Mouse (Mus musculus): ENCODE measurements around the gene Nek8. TPM values are rescaled to one million over a fixed set of nuclear protein-coding genes. Genes with fewer than 3 reads are reported as not detected.

The Nek8 gene
- 3.9 and 4.2 TPM in 2 replicates for polyA plus RNA-seq (2014; fragmentation: Nextera tagmentation; extraction: Ambion mirVana)

DNA sequence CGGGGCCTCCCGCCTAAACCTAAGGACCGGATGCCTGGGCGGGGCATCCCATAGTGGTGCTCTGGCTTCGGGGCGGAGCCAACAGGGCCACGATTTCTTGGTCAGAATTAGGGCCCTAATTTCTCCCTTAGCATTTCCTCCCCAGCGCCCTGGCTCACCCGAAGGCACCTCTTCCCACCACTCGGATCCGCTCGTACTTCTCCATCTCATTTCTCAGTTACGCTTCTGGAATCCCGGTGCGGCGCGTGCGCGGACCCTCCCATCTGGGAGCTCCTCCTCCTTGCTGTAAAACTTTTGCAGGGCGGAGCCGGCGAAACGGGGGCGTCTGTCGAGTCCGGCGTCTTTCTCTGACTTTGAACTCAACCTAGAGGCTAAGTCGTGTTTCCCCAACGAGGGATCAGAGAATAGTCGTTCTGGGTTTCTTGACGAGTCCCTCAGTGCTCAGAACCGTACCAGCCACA, at the start of gene Nek8, which contains the start of gene Tlcd1:
TSS of gene Nek8 (minus strand) at position 274 of the 461 bp plus-strand sequence.
TSS of gene Tlcd1 (plus strand) at position 310 of the 461 bp plus-strand sequence.
- H3K27me3 ChIP-seq (ENCODE audit: control insufficient read depth, insufficient read depth, low read length): no peaks in the 10 kb centered on the region
- H3K27ac ChIP-seq (replicated peaks; ENCODE audit: low read depth, low read length): peak within 1 kb of the TSS; percentile 50; the same call in 1 of the 2 replicates
- H3K9ac ChIP-seq (replicated peaks; ENCODE audit: low read length): peak within 1 kb of the TSS; percentile 38; the same call in 1 of the 2 replicates
- H3K36me3 ChIP-seq (ENCODE audit: control insufficient read depth, insufficient read depth, low read length): peaks cover 27% of the 10 kb centered on the region
- peaks cover 20% of the 10 kb centered on the region for H3K4me1 ChIP-seq (ENCODE audit: control insufficient read depth, insufficient read depth, low read length)
- H3K4me2 ChIP-seq (ENCODE audit: low read length): peak within 1 kb of the TSS; percentile 70
- under 1% methylated on average over 32 of the region's 32 CpGs for WGBS
- DNase-seq (peak; percentile 88), ATAC-seq (ENCODE audit: low FRiP score, low TSS enrichment) (peak; percentile 57)
- peak within 1 kb of the TSS; percentile 54 for H3K4me3 ChIP-seq (replicated peaks; ENCODE audit: low read depth, low read length)
- no peaks in the 10 kb centered on the region for H3K9me3 ChIP-seq (ENCODE audit: control insufficient read depth, low read length)

GRCm38 (mm10) chr11:78223586-78223985, 47.1 kb upstream of the Nek8 start:
- H3K9ac ChIP-seq (replicated peaks; ENCODE audit: low read length): no peak overlapping the region
- H3K27ac ChIP-seq (replicated peaks; ENCODE audit: low read depth, low read length): no peak overlapping the region
- H3K4me1 ChIP-seq (ENCODE audit: control insufficient read depth, insufficient read depth, low read length): no peaks in the 10 kb centered on the region
- H3K9me3 ChIP-seq (ENCODE audit: control insufficient read depth, low read length): no peaks in the 10 kb centered on the region
- H3K4me3 ChIP-seq (replicated peaks; ENCODE audit: low read depth, low read length): no peak overlapping the region
- no peaks in the 10 kb centered on the region for H3K27me3 ChIP-seq (ENCODE audit: control insufficient read depth, insufficient read depth, low read length)
- no peak overlapping the region for H3K4me2 ChIP-seq (ENCODE audit: low read length)
- DNase-seq (no peak), ATAC-seq (ENCODE audit: low FRiP score, low TSS enrichment) (no peak)
- H3K36me3 ChIP-seq (ENCODE audit: control insufficient read depth, insufficient read depth, low read length): peaks cover 98% of the 10 kb centered on the region
- WGBS: 95% methylated on average over 4 of the region's 4 CpGs

DNA sequence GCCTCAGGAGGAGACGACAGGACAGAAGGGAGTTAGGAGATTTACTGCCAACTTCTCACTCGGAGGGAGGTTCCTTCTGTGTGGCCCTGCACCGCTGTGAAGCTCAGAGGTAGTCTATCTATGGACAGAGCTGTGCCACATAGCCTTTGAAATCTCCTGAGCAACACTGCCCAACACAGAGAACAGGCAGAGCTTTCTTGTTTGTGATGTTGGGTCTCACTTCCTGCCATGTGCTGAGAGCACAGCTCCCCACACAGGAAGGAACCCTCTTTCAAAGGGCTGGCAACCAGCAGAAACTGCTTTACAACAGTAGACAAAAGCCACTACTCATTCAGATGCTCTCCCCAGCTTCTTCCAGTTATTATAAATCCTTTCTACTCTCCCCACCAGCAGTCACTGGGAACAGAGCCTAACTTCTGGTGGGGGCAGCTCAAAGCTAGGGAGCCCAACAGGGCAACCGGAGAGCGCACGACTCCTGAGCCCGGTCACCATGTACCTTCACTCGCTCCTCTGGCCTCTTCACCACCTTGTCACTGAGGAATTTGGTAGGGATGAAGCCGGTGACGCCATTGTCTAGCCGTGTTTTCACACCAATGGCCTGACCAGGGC, 39.3 kb upstream of the Nek8 start:
- H3K27ac ChIP-seq (replicated peaks; ENCODE audit: low read depth, low read length): no peak overlapping the region
- 92% methylated on average over 11 of the region's 11 CpGs for WGBS
- DNase-seq: no peak

GRCm38 (mm10) chr11:78213086-78213817, 36.8 kb upstream of the Nek8 start:
- ATAC-seq (ENCODE audit: low FRiP score, low TSS enrichment): no peak
- peaks cover 100% of the 10 kb centered on the region for H3K36me3 ChIP-seq (ENCODE audit: control insufficient read depth, insufficient read depth, low read length)
- no peaks in the 10 kb centered on the region for H3K27me3 ChIP-seq (ENCODE audit: control insufficient read depth, insufficient read depth, low read length)
- H3K27ac ChIP-seq (replicated peaks; ENCODE audit: low read depth, low read length): no peak overlapping the region
- H3K4me1 ChIP-seq (ENCODE audit: control insufficient read depth, insufficient read depth, low read length): no peaks in the 10 kb centered on the region
- no peak overlapping the region for H3K9ac ChIP-seq (replicated peaks; ENCODE audit: low read length)
- H3K4me3 ChIP-seq (replicated peaks; ENCODE audit: low read depth, low read length): no peak overlapping the region
- DNase-seq: no peak
- no peak overlapping the region for H3K4me2 ChIP-seq (ENCODE audit: low read length)
- 95% methylated on average over 14 of the region's 14 CpGs for WGBS
- H3K9me3 ChIP-seq (ENCODE audit: control insufficient read depth, low read length): no peaks in the 10 kb centered on the region

More for the DNA sequence above, 39.3 kb upstream of the Nek8 start:
- Histone ChIP-seq H3K27me3 (ENCODE audit: control insufficient read depth, insufficient read depth, low read length) (no peaks in the 10 kb centered on the region), H3K36me3 (ENCODE audit: control insufficient read depth, insufficient read depth, low read length) (peaks cover 100% of the 10 kb centered on the region), H3K4me1 (ENCODE audit: control insufficient read depth, insufficient read depth, low read length) (no peaks in the 10 kb centered on the region), H3K9ac (replicated peaks; ENCODE audit: low read length) (no peak overlapping the region), H3K4me3 (replicated peaks; ENCODE audit: low read depth, low read length) (no peak overlapping the region), H3K4me2 (ENCODE audit: low read length) (no peak overlapping the region), H3K9me3 (ENCODE audit: control insufficient read depth, low read length) (no peaks in the 10 kb centered on the region)
- ATAC-seq (ENCODE audit: low FRiP score, low TSS enrichment): no peak

DNA sequence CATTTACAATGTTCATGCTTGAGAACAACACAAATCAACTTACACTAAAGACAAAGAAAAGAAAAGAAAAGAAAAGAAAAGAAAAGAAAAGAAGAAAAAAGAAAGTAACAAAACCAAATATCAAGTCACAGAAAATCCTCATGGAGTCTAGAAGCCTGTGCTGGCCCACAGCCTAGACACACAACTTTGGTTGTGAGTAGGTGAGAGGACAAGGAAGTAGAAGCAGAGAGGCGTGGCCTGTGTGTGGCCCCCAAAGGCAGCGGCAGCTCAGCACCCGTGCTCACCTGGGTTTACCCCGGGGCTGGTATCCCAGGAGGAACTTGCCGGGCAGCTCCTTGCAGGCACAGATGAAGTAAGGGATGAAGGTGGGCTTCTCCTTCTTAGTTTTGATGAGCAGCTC, 35.0 kb upstream of the Nek8 start:
- ATAC-seq (ENCODE audit: low FRiP score, low TSS enrichment) (no peak), DNase-seq (no peak)
- H3K9me3 ChIP-seq (ENCODE audit: control insufficient read depth, low read length): no peaks in the 10 kb centered on the region
- no peaks in the 10 kb centered on the region for H3K4me1 ChIP-seq (ENCODE audit: control insufficient read depth, insufficient read depth, low read length)
- H3K36me3 ChIP-seq (ENCODE audit: control insufficient read depth, insufficient read depth, low read length): peaks cover 100% of the 10 kb centered on the region
- no peak overlapping the region for H3K27ac ChIP-seq (replicated peaks; ENCODE audit: low read depth, low read length)
- 93% methylated on average over 5 of the region's 5 CpGs for WGBS
- H3K4me2 ChIP-seq (ENCODE audit: low read length): no peak overlapping the region
- H3K9ac ChIP-seq (replicated peaks; ENCODE audit: low read length): no peak overlapping the region
- H3K27me3 ChIP-seq (ENCODE audit: control insufficient read depth, insufficient read depth, low read length): no peaks in the 10 kb centered on the region
- H3K4me3 ChIP-seq (replicated peaks; ENCODE audit: low read depth, low read length): no peak overlapping the region

DNA sequence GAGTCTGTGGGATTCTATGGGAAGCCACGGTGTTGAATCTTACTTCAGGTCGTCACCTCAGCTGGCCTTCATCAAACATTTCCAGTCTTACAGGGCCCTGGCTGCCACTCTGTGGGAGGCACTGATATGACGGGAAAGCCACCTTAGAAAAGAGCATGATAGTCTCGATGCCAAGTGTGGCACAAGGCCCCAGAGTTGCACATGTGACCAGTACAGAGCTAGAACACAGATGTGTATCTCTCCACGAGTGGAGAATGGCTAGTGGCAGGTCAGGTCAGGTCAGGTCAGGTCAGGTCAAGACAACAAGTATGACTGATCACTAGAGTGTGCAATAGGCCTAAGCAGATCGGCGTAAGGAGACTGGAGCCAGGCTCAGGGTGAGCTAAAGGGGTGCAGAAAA, 34.1 kb upstream of the Nek8 start:
- H3K27me3 ChIP-seq (ENCODE audit: control insufficient read depth, insufficient read depth, low read length): no peaks in the 10 kb centered on the region
- no peak for DNase-seq
- whole genome bisulfite sequencing: 79% methylated on average over 7 of the region's 7 CpGs

DNA sequence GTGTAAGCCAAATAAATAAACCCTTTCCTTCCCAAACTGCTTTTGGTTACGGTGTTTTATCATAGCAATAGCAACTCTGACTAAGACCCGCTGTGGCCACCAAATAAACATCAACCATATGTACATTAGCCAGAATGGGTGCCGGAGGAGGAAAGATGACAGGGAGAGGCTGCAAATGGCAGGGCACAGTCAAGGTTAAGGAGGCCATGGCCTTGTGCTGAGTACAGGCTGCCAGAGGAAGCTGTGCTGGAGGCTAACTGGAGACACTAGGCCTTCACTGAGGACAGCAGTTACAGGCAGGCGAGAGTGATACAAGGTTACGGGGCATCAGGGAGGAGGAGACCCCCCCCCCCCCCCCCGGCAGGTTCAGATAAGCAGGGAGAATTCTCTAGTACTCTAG, 33.4 kb upstream of the Nek8 start:
- Histone ChIP-seq H3K9ac (replicated peaks; ENCODE audit: low read length) (no peak overlapping the region), H3K9me3 (ENCODE audit: control insufficient read depth, low read length) (no peaks in the 10 kb centered on the region), H3K27me3 (ENCODE audit: control insufficient read depth, insufficient read depth, low read length) (no peaks in the 10 kb centered on the region), H3K4me3 (replicated peaks; ENCODE audit: low read depth, low read length) (no peak overlapping the region), H3K4me1 (ENCODE audit: control insufficient read depth, insufficient read depth, low read length) (no peaks in the 10 kb centered on the region), H3K27ac (replicated peaks; ENCODE audit: low read depth, low read length) (no peak overlapping the region), H3K36me3 (ENCODE audit: control insufficient read depth, insufficient read depth, low read length) (peaks cover 100% of the 10 kb centered on the region), H3K4me2 (ENCODE audit: low read length) (no peak overlapping the region)
- WGBS: 98% methylated on average over 6 of the region's 6 CpGs
- ATAC-seq (ENCODE audit: low FRiP score, low TSS enrichment): no peak
- DNase-seq: no peak

More for the DNA sequence above, 34.1 kb upstream of the Nek8 start:
- no peaks in the 10 kb centered on the region for H3K9me3 ChIP-seq (ENCODE audit: control insufficient read depth, low read length)
- H3K36me3 ChIP-seq (ENCODE audit: control insufficient read depth, insufficient read depth, low read length): peaks cover 100% of the 10 kb centered on the region
- no peaks in the 10 kb centered on the region for H3K4me1 ChIP-seq (ENCODE audit: control insufficient read depth, insufficient read depth, low read length)
- ATAC-seq (ENCODE audit: low FRiP score, low TSS enrichment): no peak
- no peak overlapping the region for H3K4me3 ChIP-seq (replicated peaks; ENCODE audit: low read depth, low read length)
- H3K9ac ChIP-seq (replicated peaks; ENCODE audit: low read length): no peak overlapping the region
- H3K4me2 ChIP-seq (ENCODE audit: low read length): no peak overlapping the region
- H3K27ac ChIP-seq (replicated peaks; ENCODE audit: low read depth, low read length): no peak overlapping the region

GRCm38 (mm10) chr11:78207190-78207589, 30.7 kb upstream of the Nek8 start:
- no peaks in the 10 kb centered on the region for H3K9me3 ChIP-seq (ENCODE audit: control insufficient read depth, low read length)
- H3K4me2 ChIP-seq (ENCODE audit: low read length): no peak overlapping the region
- peaks cover 84% of the 10 kb centered on the region for H3K36me3 ChIP-seq (ENCODE audit: control insufficient read depth, insufficient read depth, low read length)
- no peaks in the 10 kb centered on the region for H3K27me3 ChIP-seq (ENCODE audit: control insufficient read depth, insufficient read depth, low read length)
- no peak overlapping the region for H3K27ac ChIP-seq (replicated peaks; ENCODE audit: low read depth, low read length)
- WGBS: 83% methylated on average over 7 of the region's 7 CpGs
- no peaks in the 10 kb centered on the region for H3K4me1 ChIP-seq (ENCODE audit: control insufficient read depth, insufficient read depth, low read length)
- ATAC-seq (ENCODE audit: low FRiP score, low TSS enrichment) (no peak), DNase-seq (no peak)
- no peak overlapping the region for H3K4me3 ChIP-seq (replicated peaks; ENCODE audit: low read depth, low read length)
- H3K9ac ChIP-seq (replicated peaks; ENCODE audit: low read length): no peak overlapping the region

Data from midbrain, embryonic 14.5 days (tissue).